Mouse (Mus musculus) MEL (cell line): ENCODE data around the gene Pno1. TPM values are rescaled to one million over a fixed set of nuclear protein-coding genes. Genes with fewer than 3 reads are reported as not detected.

Experiments used
- DNase-seq: peaks from one replicate; pipeline ENCODE4 v3.0.0; 2011; ENCODE audit warnings: low read depth, low spot score
- H3K27ac ChIP-seq: 2 replicates; pipeline ENCODE4 v1.5.1; 2012; ENCODE audit warnings: low read depth, mild to moderate bottlenecking, control low read depth, low read length, moderate library complexity; ENCODE audit not compliant: control insufficient read depth
- H3K27me3 ChIP-seq, 2 experiments: fragments of 150-350 bp in 1 of 2; sonication (generic) in 1 of 2; 2 replicates each; pipeline ENCODE4 v1.6.1; 2012; ENCODE audit warnings: low read length in 2 of 2, mild to moderate bottlenecking in 2 of 2, improper control_type of control experiment in 1 of 2, moderate library complexity in 1 of 2; ENCODE audit not compliant: insufficient read depth in 2 of 2, control insufficient read depth in 1 of 2
- H3K36me3 ChIP-seq, 2 experiments: 2 replicates each; pipeline ENCODE4 v1.6.1; 2012 to 2014; ENCODE audit warnings: low read length in 2 of 2, improper control_type of control experiment in 1 of 2, inconsistent platforms in 1 of 2, mild to moderate bottlenecking in 1 of 2; ENCODE audit not compliant: insufficient read depth in 2 of 2, control insufficient read depth in 1 of 2
- H3K4me1 ChIP-seq, 2 experiments: fragments of 150-350 bp in 1 of 2; sonication (generic) in 1 of 2; 2 replicates each; pipeline ENCODE4 v1.6.1; 2012; ENCODE audit warnings: low read length in 2 of 2, improper control_type of control experiment in 1 of 2, mild to moderate bottlenecking in 1 of 2; ENCODE audit not compliant: insufficient read depth in 2 of 2, control insufficient read depth in 1 of 2
- H3K4me3 ChIP-seq, 2 experiments: fragments of 150-350 bp in 1 of 2; sonication (generic) in 1 of 2; 2 replicates each; pipeline ENCODE4 v1.5.1; 2012; ENCODE audit warnings: low read depth in 2 of 2, low read length in 2 of 2, mild to moderate bottlenecking in 2 of 2, moderate library complexity in 2 of 2, control low read depth in 1 of 2, improper control_type of control experiment in 1 of 2; ENCODE audit not compliant: control insufficient read depth in 1 of 2, insufficient read depth in 1 of 2
- H3K79me2 ChIP-seq: 2 replicates; pipeline ENCODE4 v1.6.1; 2012; ENCODE audit warnings: mild to moderate bottlenecking, low read length, moderate library complexity; ENCODE audit not compliant: control insufficient read depth, poor library complexity, insufficient read depth
- H3K9ac ChIP-seq: 2 replicates; pipeline ENCODE4 v1.6.1; 2012; ENCODE audit warnings: low read depth, mild to moderate bottlenecking, control low read depth, low read length, moderate library complexity; ENCODE audit not compliant: control insufficient read depth, poor library complexity, severe bottlenecking
- H3K9me3 ChIP-seq: fragments of 150-350 bp; sonication (generic); replicated peaks from 2 replicates; pipeline ENCODE4 v1.6.1; 2012; ENCODE audit warnings: mild to moderate bottlenecking, low read length, improper control_type of control experiment, moderate library complexity; ENCODE audit not compliant: insufficient read depth
- BHLHE40 ChIP-seq: IDR thresholded peaks from 2 replicates; pipeline ENCODE4 v1.6.1; 2012; ENCODE audit warnings: low read depth, mild to moderate bottlenecking, inconsistent platforms, low read length, improper control_type of control experiment, borderline replicate concordance
- CHD2 ChIP-seq: IDR thresholded peaks from 2 replicates; pipeline ENCODE4 v1.6.1; 2011; ENCODE audit warnings: low read length, improper control_type of control experiment
- ELF1 ChIP-seq: IDR thresholded peaks from 2 replicates; pipeline ENCODE4 v1.6.1; 2014; ENCODE audit warnings: low read depth, mild to moderate bottlenecking, inconsistent platforms, low read length, improper control_type of control experiment, moderate library complexity
- ETS1 ChIP-seq: IDR thresholded peaks from 2 replicates; pipeline ENCODE4 v1.6.1; 2012; ENCODE audit warnings: low read depth, mild to moderate bottlenecking, inconsistent platforms, low read length, improper control_type of control experiment, moderate library complexity
- GABPA ChIP-seq: IDR thresholded peaks from 2 replicates; pipeline ENCODE4 v1.6.1; 2012; ENCODE audit warnings: low read depth, mild to moderate bottlenecking, inconsistent platforms, low read length, improper control_type of control experiment, moderate library complexity
- GATA1 ChIP-seq: IDR thresholded peaks from 2 replicates; pipeline ENCODE4 v1.6.1; 2011; ENCODE audit warnings: low read depth, low read length, improper control_type of control experiment
- HCFC1 ChIP-seq: IDR thresholded peaks from 2 replicates; pipeline ENCODE4 v1.6.1; 2012; ENCODE audit warnings: low read depth, mild to moderate bottlenecking, inconsistent platforms, low read length, improper control_type of control experiment, moderate library complexity
- KAT2A ChIP-seq: conservative IDR thresholded peaks from 2 replicates; pipeline ENCODE4 v1.6.1; 2012; ENCODE audit warnings: low read depth, low read length, improper control_type of control experiment, inconsistent platforms
- MAFK ChIP-seq: IDR thresholded peaks from 2 replicates; pipeline ENCODE4 v1.6.1; 2011; ENCODE audit warnings: low read depth, mild to moderate bottlenecking, low read length, improper control_type of control experiment, borderline replicate concordance
- MAX ChIP-seq: IDR thresholded peaks from 2 replicates; pipeline ENCODE4 v1.6.1; 2011; ENCODE audit warnings: low read length, improper control_type of control experiment
- MEF2A ChIP-seq: IDR thresholded peaks from 2 replicates; pipeline ENCODE4 v1.6.1; 2014; ENCODE audit warnings: low read depth, mild to moderate bottlenecking, inconsistent platforms, low read length, improper control_type of control experiment; ENCODE audit not compliant: poor library complexity, insufficient replicate concordance, severe bottlenecking; ENCODE audit errors: extremely low read depth
- MXI1 ChIP-seq: IDR thresholded peaks from 2 replicates; pipeline ENCODE4 v1.6.1; 2011; ENCODE audit warnings: mild to moderate bottlenecking, low read depth, low read length, improper control_type of control experiment
- NRF1 ChIP-seq: IDR thresholded peaks from 2 replicates; pipeline ENCODE4 v1.6.1; 2014; ENCODE audit warnings: low read depth, mild to moderate bottlenecking, inconsistent platforms, low read length, improper control_type of control experiment, moderate library complexity; ENCODE audit not compliant: poor library complexity, insufficient read depth, severe bottlenecking
- POLR2AphosphoS5 ChIP-seq: IDR thresholded peaks from 2 replicates; pipeline ENCODE4 v1.6.1; 2012; ENCODE audit warnings: low read depth, borderline replicate concordance, mild to moderate bottlenecking, inconsistent platforms, low read length, moderate library complexity, mixed read lengths
- SIN3A ChIP-seq: IDR thresholded peaks from 2 replicates; pipeline ENCODE4 v1.6.1; 2012; ENCODE audit warnings: low read length, improper control_type of control experiment, inconsistent platforms
- TAL1 ChIP-seq: IDR thresholded peaks from 2 replicates; pipeline ENCODE4 v1.6.1; 2012; ENCODE audit warnings: mild to moderate bottlenecking, inconsistent platforms, low read length, moderate library complexity, mixed read lengths
- TBP ChIP-seq: IDR thresholded peaks from 2 replicates; pipeline ENCODE4 v1.8.0; 2011; ENCODE audit warnings: low read depth, low read length, improper control_type of control experiment
- TCF12 ChIP-seq: IDR thresholded peaks from 2 replicates; pipeline ENCODE4 v1.6.1; 2014; ENCODE audit warnings: low read depth, mild to moderate bottlenecking, inconsistent platforms, low read length, improper control_type of control experiment, moderate library complexity
- USF1 ChIP-seq: IDR thresholded peaks from 2 replicates; pipeline ENCODE4 v1.6.1; 2014; ENCODE audit warnings: low read depth, mild to moderate bottlenecking, inconsistent platforms, low read length, improper control_type of control experiment, moderate library complexity
- USF2 ChIP-seq, 2 experiments: IDR thresholded peaks; 2 replicates each; pipeline ENCODE4 v1.6.1; 2011 to 2012; ENCODE audit warnings: improper control_type of control experiment in 2 of 2, low read length in 2 of 2, borderline replicate concordance in 1 of 2, inconsistent platforms in 1 of 2, low read depth in 1 of 2, mild to moderate bottlenecking in 1 of 2; ENCODE audit not compliant: insufficient read depth in 1 of 2
- ZC3H11A ChIP-seq: IDR thresholded peaks from 2 replicates; pipeline ENCODE4 v1.6.1; 2012; ENCODE audit warnings: low read depth, mild to moderate bottlenecking, inconsistent platforms, low read length, improper control_type of control experiment
- ZKSCAN1 ChIP-seq: IDR thresholded peaks from 2 replicates; pipeline ENCODE4 v1.6.1; 2012; ENCODE audit warnings: low read depth, mild to moderate bottlenecking, inconsistent platforms, low read length, improper control_type of control experiment, moderate library complexity
- ZMIZ1 ChIP-seq: IDR thresholded peaks from 2 replicates; pipeline ENCODE4 v1.6.1; 2012; ENCODE audit warnings: low read depth, mild to moderate bottlenecking, inconsistent platforms, low read length, improper control_type of control experiment, moderate library complexity
- ZNF384 ChIP-seq: IDR thresholded peaks from 2 replicates; pipeline ENCODE4 v1.6.1; 2012; ENCODE audit warnings: low read depth, mild to moderate bottlenecking, inconsistent platforms, low read length, improper control_type of control experiment
- polyA plus RNA-seq, 2 experiments: library from polyadenylated mRNA; stranded (reverse) in 1 of 2; unstranded in 1 of 2; fragments of >175 nt in 1 of 2; fragments of >200 nt in 1 of 2; gene quantifications; 2 replicates each; pipeline versions ENCODE4 v1.2.1 to v1.2.4; 2012; ENCODE audit warnings: low replicate concordance in 2 of 2, low read depth in 1 of 2; ENCODE audit not compliant: insufficient read length in 2 of 2, insufficient read depth in 1 of 2, missing spikeins in 1 of 2
- total RNA-seq: library from RNA; depleted of rRNA; stranded (reverse); fragments of 300-350 nt; gene quantifications from 2 replicates; pipeline ENCODE4 v1.2.3, GENCODE M21; 2012

Gene Pno1
- total and polyA plus RNA-seq, 3 experiments, result 64.4 to 1,147 (median 121) TPM

DNA sequence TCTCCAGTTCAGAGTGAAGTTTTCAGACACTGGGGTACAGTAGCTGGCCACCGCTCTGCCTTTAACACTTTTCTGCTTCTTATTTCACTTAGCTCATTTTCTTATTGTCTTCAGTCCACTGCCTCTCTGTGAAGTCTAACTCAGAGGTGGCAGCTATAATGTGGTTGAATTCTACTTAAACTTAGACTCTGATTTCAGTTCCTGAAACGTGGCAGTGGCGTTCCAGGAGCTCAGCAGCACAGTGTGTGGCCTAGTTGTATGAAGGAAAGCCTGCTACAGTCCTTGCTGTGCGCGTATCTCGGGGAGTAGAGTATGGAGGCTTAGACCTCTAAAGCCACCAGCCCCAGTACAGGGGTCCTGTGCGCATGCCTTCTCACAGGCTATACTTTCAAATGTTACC is 44.7 kb downstream of the Pno1 start:
- H3K4me1 ChIP-seq, result peaks cover 10 to 22% of the 10 kb centered on the region in 2 experiments
- peaks cover 0 to 39% of the 10 kb centered on the region in 2 experiments; a peak in 3 of 4 replicates for H3K36me3 ChIP-seq
- no peak overlapping the region for H3K27ac ChIP-seq
- DNase-seq, result no peak
- H3K27me3 ChIP-seq, result no peaks in the 10 kb centered on the region
- no peak overlapping the region for H3K4me3 ChIP-seq
- H3K79me2 ChIP-seq, result peaks cover 84% of the 10 kb centered on the region
- H3K9ac ChIP-seq, result no peak overlapping the region
- H3K9me3 ChIP-seq, result no peaks in the 10 kb centered on the region
- TF ChIP-seq ELF1 (no peak), POLR2AphosphoS5 (no peak), USF1 (no peak)

DNA sequence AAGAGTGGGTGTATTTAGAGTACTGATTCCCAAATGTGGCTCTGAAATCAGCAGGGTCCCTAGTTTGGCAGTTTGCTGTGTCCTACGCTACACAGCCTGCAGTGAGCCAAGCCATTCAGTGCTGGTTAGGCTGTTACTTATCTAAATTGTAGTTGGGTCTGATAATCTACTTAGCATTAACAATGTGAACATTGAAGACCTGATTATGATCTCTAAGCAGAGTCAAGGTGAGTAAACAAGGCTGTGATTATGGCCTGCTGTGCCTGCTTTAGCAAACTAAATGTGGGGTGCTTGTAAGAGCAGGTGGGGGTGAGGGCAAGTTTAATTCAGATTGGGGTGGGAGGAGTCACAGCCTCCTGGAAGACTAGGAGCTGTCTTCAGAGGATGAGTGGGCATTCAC is 47.4 kb downstream of the Pno1 start:
- DNase-seq, result no peak
- Histone ChIP-seq H3K79me2 (peaks cover 87% of the 10 kb centered on the region), H3K9me3 (no peaks in the 10 kb centered on the region), H3K9ac (no peak overlapping the region), H3K27ac (no peak overlapping the region), H3K4me1 (peaks cover 10 to 29% of the 10 kb centered on the region in 2 experiments), H3K27me3 (no peaks in the 10 kb centered on the region), H3K36me3 (peaks cover 0 to 42% of the 10 kb centered on the region in 2 experiments; a peak in 3 of 4 replicates), H3K4me3 (no peak overlapping the region)
- TF ChIP-seq POLR2AphosphoS5 (no peak), ELF1 (no peak), GATA1 (peak; percentile 54), NRF1 (no peak)

DNA sequence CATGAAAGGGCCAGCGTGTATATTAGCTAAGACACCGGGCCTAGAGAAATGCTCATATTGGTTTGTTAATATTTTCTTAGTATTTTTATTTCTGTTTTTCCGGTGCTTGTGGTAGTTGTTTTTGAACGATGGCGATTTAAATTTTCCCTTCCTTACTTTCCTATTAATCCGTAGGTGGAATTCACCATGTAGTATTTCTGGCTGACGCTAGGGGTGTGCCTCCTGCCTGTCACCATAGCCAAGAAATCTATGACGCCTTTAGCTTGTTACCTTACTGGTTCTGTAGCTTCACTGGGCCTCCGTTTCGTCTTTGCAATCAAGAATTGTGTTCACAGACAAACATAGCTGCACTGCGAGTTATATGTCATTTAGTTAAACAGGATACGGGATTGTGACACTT is 51.1 kb downstream of the Pno1 start:
- peak overlapping the region; percentile 94 for H3K27ac ChIP-seq
- peaks cover 58% of the 10 kb centered on the region for H3K79me2 ChIP-seq
- H3K9ac ChIP-seq, result peak overlapping the region; percentile 96
- H3K36me3 ChIP-seq, result peaks cover 0 to 38% of the 10 kb centered on the region in 2 experiments; a peak in 3 of 4 replicates
- H3K9me3 ChIP-seq, result no peaks in the 10 kb centered on the region
- peaks cover 10 to 29% of the 10 kb centered on the region in 2 experiments for H3K4me1 ChIP-seq
- H3K4me3 ChIP-seq, result peak overlapping the region; percentile 81 to 96
- no peaks in the 10 kb centered on the region for H3K27me3 ChIP-seq
- DNase-seq, result peak; percentile 90
- TF ChIP-seq GABPA (no peak), MXI1 (peak; percentile 85), TBP (peak; percentile 53; the same call in 1 of the 2 replicates), ZC3H11A (no peak), USF2 (IDR thresholded peaks at IDR 0.05; ENCODE audit: borderline replicate concordance in 1 of 2, insufficient read depth in 1 of 2, low read depth in 1 of 2, low read length in 2 of 2) (no peak), ZKSCAN1 (no peak), MEF2A (no peak; the same call in 1 of the 2 replicates), ZNF384 (peak; percentile 72; the same call in 1 of the 2 replicates), BHLHE40 (no peak), MAFK (no peak), TCF12 (no peak), MAX (no peak), TAL1 (no peak), ETS1 (no peak), ELF1 (no peak), ZMIZ1 (no peak), SIN3A (peak; percentile 91), KAT2A (no peak), NRF1 (no peak), USF1 (no peak), CHD2 (no peak), HCFC1 (peak; percentile 44; the same call in 1 of the 2 replicates)
